Comparison of ENCODE assay signal across 10 mouse cellular contexts in genomic region chr10:77132118-77132517, GRCm38 (mm10). TPM values are rescaled to one million over a fixed set of nuclear protein-coding genes. Genes with fewer than 3 reads are reported as not detected.
DNase-seq lines count a peak whose midpoint lies in the region; ATAC-seq and TF ChIP-seq lines count a peak whose summit lies in the region.
"Had no signal": no experiment of that assay in that cellular context is flagged by ENCODE, and none has a peak within 500 bp of the region (broad histone marks: within the 10 kb centered on the region; RNA-seq: fewer than 3 reads in every experiment).

No protein-coding gene starts in this region.

- no peak overlapping the region for H3K4me2 ChIP-seq in forebrain, embryonic 14.5 days (ENCODE audit: low read length)
- no peak overlapping the region for H3K4me2 ChIP-seq in kidney, embryonic 14.5 days (replicated peaks; ENCODE audit: low read depth, low read length)
- peak overlapping the region; percentile 21 for H3K4me2 ChIP-seq in limb, embryonic 13.5 days (replicated peaks)

- no peak for TF ChIP-seq POLR2A in ES-Bruce4 (IDR thresholded peaks at IDR 0.05; ENCODE audit: insufficient read depth, low read length)

- 37% methylated on average over 11 of the region's 11 CpGs for WGBS in forebrain, embryonic 10.5 days
- WGBS in forebrain, embryonic 14.5 days: 39% methylated on average over 11 of the region's 11 CpGs
- 54% methylated on average over 11 of the region's 11 CpGs for WGBS in kidney, embryonic 14.5 days
- 13% methylated on average over 11 of the region's 11 CpGs for WGBS in limb, embryonic 13.5 days

- no peak overlapping the region for H3K4me3 ChIP-seq in forebrain, embryonic 10.5 days
- no peak overlapping the region for H3K4me3 ChIP-seq in forebrain, embryonic 14.5 days (ENCODE audit: low read depth, low read length)
- H3K4me3 ChIP-seq in kidney, embryonic 14.5 days (ENCODE audit: low read length): no peak overlapping the region
- no peak overlapping the region for H3K4me3 ChIP-seq in ES-Bruce4 (ENCODE audit: low read depth, low read length)
- H3K4me3 ChIP-seq in limb, embryonic 13.5 days: no peak overlapping the region

- H3K9ac ChIP-seq in forebrain, embryonic 14.5 days (ENCODE audit: low read length): no peak overlapping the region
- no peak overlapping the region for H3K9ac ChIP-seq in kidney, embryonic 14.5 days (ENCODE audit: low read depth, low read length)
- peak overlapping the region; percentile 36 for H3K9ac ChIP-seq in ES-Bruce4 (ENCODE audit: low read depth, poor library complexity, severe bottlenecking)
- 0 out of 2 replicates have a peak overlapping the region, but pooled peaks have one; percentile 31 for H3K9ac ChIP-seq in limb, embryonic 13.5 days

- peak overlapping the region; percentile 81 for H3K27ac ChIP-seq in forebrain, embryonic 10.5 days
- H3K27ac ChIP-seq in forebrain, embryonic 14.5 days (ENCODE audit: low read depth, low read length): no peak overlapping the region
- H3K27ac ChIP-seq in kidney, embryonic 14.5 days (ENCODE audit: low read depth, low read length): peak overlapping the region; percentile 49; the same call in 1 of the 2 replicates
- peak overlapping the region; percentile 84 for H3K27ac ChIP-seq in ES-Bruce4 (ENCODE audit: insufficient read depth, low read length)
- peak overlapping the region; percentile 73; the same call in 1 of the 2 replicates for H3K27ac ChIP-seq in limb, embryonic 13.5 days

- H3K9me3 ChIP-seq in forebrain, embryonic 10.5 days: no peaks in the 10 kb centered on the region; the same call in 1 of the 2 replicates
- no peaks in the 10 kb centered on the region for H3K9me3 ChIP-seq in forebrain, embryonic 14.5 days (replicated peaks; ENCODE audit: control insufficient read depth, low read length)
- H3K9me3 ChIP-seq in kidney, embryonic 14.5 days (ENCODE audit: control insufficient read depth, low read length): no peaks in the 10 kb centered on the region
- H3K9me3 ChIP-seq in ES-Bruce4 (replicated peaks; ENCODE audit: control insufficient read depth, insufficient read depth, low read length, poor library complexity, severe bottlenecking): no peaks in the 10 kb centered on the region
- no peaks in the 10 kb centered on the region for H3K9me3 ChIP-seq in limb, embryonic 13.5 days

- no peak for DNase-seq in forebrain, embryonic 10.5 days (ENCODE audit: extremely low spot score, low spot score)
- DNase-seq in forebrain, embryonic 14.5 days (ENCODE audit: low spot score): no peak
- no peak for DNase-seq in kidney, postnatal 14 days
- DNase-seq in layer of hippocampus, adult 9-10 months (ENCODE audit: low spot score): no peak
- DNase-seq in spleen, postnatal 36 days (ENCODE audit: low spot score in 2 of 2): no peak
- DNase-seq: adrenal gland, adult 8-10 months; heart, adult 18-20 months had no signal

- no peak for ATAC-seq in forebrain, embryonic 14.5 days
- ATAC-seq in kidney, embryonic 14.5 days (ENCODE audit: low FRiP score, low TSS enrichment): no peak
- ATAC-seq in limb, embryonic 13.5 days (ENCODE audit: low FRiP score, low read depth): peak; percentile 48; the same call in 1 of the 2 replicates

- peaks cover 29% of the 10 kb centered on the region for H3K36me3 ChIP-seq in forebrain, embryonic 10.5 days (replicated peaks)
- no peaks in the 10 kb centered on the region for H3K36me3 ChIP-seq in forebrain, embryonic 14.5 days (ENCODE audit: control insufficient read depth, insufficient read depth, low read length)
- H3K36me3 ChIP-seq in kidney, embryonic 14.5 days (ENCODE audit: control insufficient read depth, insufficient read depth, low read length): peaks cover 5% of the 10 kb centered on the region; the same call in 1 of the 2 replicates
- H3K36me3 ChIP-seq in ES-Bruce4 (ENCODE audit: control insufficient read depth, insufficient read depth, low read length, poor library complexity, severe bottlenecking): no peaks in the 10 kb centered on the region
- H3K36me3 ChIP-seq in limb, embryonic 13.5 days: no peaks in the 10 kb centered on the region

- TF ChIP-seq CTCF in ES-Bruce4 (IDR thresholded peaks at IDR 0.05; ENCODE audit: low read depth, low read length): no peak

- no peaks in the 10 kb centered on the region for H3K27me3 ChIP-seq in forebrain, embryonic 10.5 days (ENCODE audit: poor library complexity, severe bottlenecking)
- H3K27me3 ChIP-seq in forebrain, embryonic 14.5 days (replicated peaks; ENCODE audit: control insufficient read depth, insufficient read depth, low read length): no peaks in the 10 kb centered on the region
- H3K27me3 ChIP-seq in kidney, embryonic 14.5 days (ENCODE audit: control insufficient read depth, insufficient read depth, low read length): no peaks in the 10 kb centered on the region
- H3K27me3 ChIP-seq in ES-Bruce4 (ENCODE audit: control insufficient read depth, insufficient read depth, low read length, poor library complexity, severe bottlenecking): no peaks in the 10 kb centered on the region
- 0 out of 2 replicates have a peak, but pooled peaks cover 2% of the 10 kb centered on the region for H3K27me3 ChIP-seq in limb, embryonic 13.5 days

- peaks cover 68% of the 10 kb centered on the region for H3K4me1 ChIP-seq in forebrain, embryonic 10.5 days
- no peaks in the 10 kb centered on the region for H3K4me1 ChIP-seq in forebrain, embryonic 14.5 days (ENCODE audit: control insufficient read depth, insufficient read depth, low read length)
- H3K4me1 ChIP-seq in kidney, embryonic 14.5 days (ENCODE audit: control insufficient read depth, insufficient read depth, low read length): peaks cover 43% of the 10 kb centered on the region
- H3K4me1 ChIP-seq in ES-Bruce4 (ENCODE audit: control insufficient read depth, insufficient read depth, low read length): peaks cover 17% of the 10 kb centered on the region
- H3K4me1 ChIP-seq in limb, embryonic 13.5 days: peaks cover 54% of the 10 kb centered on the region

- no peak for TF ChIP-seq EP300 in ES-Bruce4 (IDR thresholded peaks at IDR 0.05; ENCODE audit: insufficient read depth, low read depth, low read length)

RNA-seq across cellular contexts. Expression of gene Col18a1, which starts 34.2 kb away (rescaled TPM):
- polyA plus RNA-seq in forebrain, embryonic 10.5 days (2016; fragmentation: Nextera tagmentation; extraction: Ambion mirVana): 147 and 152 TPM in 2 replicates
- 21.3 and 24.1 TPM in 2 replicates for polyA plus RNA-seq in forebrain, embryonic 14.5 days (2014; fragmentation: Nextera tagmentation; extraction: Ambion mirVana)
- 78.6 and 140 TPM in 2 replicates for polyA plus RNA-seq in kidney, embryonic 14.5 days (2014; fragmentation: Nextera tagmentation; extraction: Ambion mirVana)
- polyA plus RNA-seq in ES-Bruce4 (2011; ENCODE audit: insufficient read depth, insufficient read length, low read depth, missing spikeins): 273 and 285 TPM in 2 replicates
- polyA plus RNA-seq in limb, embryonic 13.5 days (2015; fragmentation: Nextera tagmentation; extraction: Ambion mirVana): 79.0 and 87.8 TPM in 2 replicates

Comparison
In these comparisons a context has a peak if more than half of its experiments do, and no peak if none do; other contexts are left out.
1. H3K9ac ChIP-seq: peak in ES-Bruce4 (single experiment) and limb, embryonic 13.5 days (single experiment); none in forebrain, embryonic 14.5 days (single experiment) and kidney, embryonic 14.5 days (single experiment).